10 mouse cellular contexts compared by ENCODE assay signal in genomic region chr13:52702201-52702611, GRCm38 (mm10).
DNase-seq lines count a peak whose midpoint lies in the region; ATAC-seq and TF ChIP-seq lines count a peak whose summit lies in the region.
"Had no signal": no experiment of that assay in that cellular context is flagged by ENCODE, and none has a peak within 500 bp of the region (broad histone marks: within the 10 kb centered on the region; RNA-seq: fewer than 3 reads in every experiment).

No protein-coding gene starts in this region.

- TF ChIP-seq POLR2A in limb, embryonic 14.5 days (IDR thresholded peaks at IDR 0.05; ENCODE audit: borderline replicate concordance, extremely low read depth, insufficient read depth, insufficient read length) = no peak

- H3K27ac ChIP-seq in neural tube, embryonic 15.5 days (replicated peaks) = no peak overlapping the region
- H3K27ac ChIP-seq in limb, embryonic 14.5 days (replicated peaks; ENCODE audit: low read depth, low read length) = no peak overlapping the region
- H3K27ac ChIP-seq: liver, embryonic 13.5 days had no signal

- H3K4me3 ChIP-seq in neural tube, embryonic 15.5 days (replicated peaks) = no peak overlapping the region
- H3K4me3 ChIP-seq in limb, embryonic 14.5 days (replicated peaks; ENCODE audit: low read length) = no peak overlapping the region
- H3K4me3 ChIP-seq: liver, embryonic 13.5 days had no signal

- H3K27me3 ChIP-seq in neural tube, embryonic 15.5 days (replicated peaks) = no peaks in the 10 kb centered on the region
- no peaks in the 10 kb centered on the region for H3K27me3 ChIP-seq in limb, embryonic 14.5 days (ENCODE audit: control insufficient read depth, insufficient read depth, low read length)
- H3K27me3 ChIP-seq: liver, embryonic 13.5 days had no signal

- ATAC-seq in neural tube, embryonic 15.5 days (ENCODE audit: low FRiP score) = no peak
- ATAC-seq in limb, embryonic 14.5 days (ENCODE audit: low FRiP score, low read depth) = no peak

- H3K9me3 ChIP-seq in neural tube, embryonic 15.5 days (replicated peaks) = no peaks in the 10 kb centered on the region
- no peaks in the 10 kb centered on the region; the same call in 1 of the 2 replicates for H3K9me3 ChIP-seq in limb, embryonic 14.5 days (ENCODE audit: control insufficient read depth, low read length)
- H3K9me3 ChIP-seq: liver, embryonic 13.5 days had no signal

- peaks cover 5% of the 10 kb centered on the region; the same call in 1 of the 2 replicates for H3K4me1 ChIP-seq in neural tube, embryonic 15.5 days
- peaks cover 17% of the 10 kb centered on the region for H3K4me1 ChIP-seq in limb, embryonic 14.5 days (ENCODE audit: control insufficient read depth, insufficient read depth, low read length)
- H3K4me1 ChIP-seq: liver, embryonic 13.5 days had no signal

- DNase-seq in gastrocnemius, adult 18-20 months (ENCODE audit: low spot score) = peak; percentile 15
- no peak for DNase-seq in gastrocnemius, postnatal 25 days
- peak; percentile 31 for DNase-seq in neural tube, embryonic 10.5 days (ENCODE audit: extremely low spot score, low spot score)
- peak; percentile 17 for DNase-seq in limb, embryonic 14.5 days (ENCODE audit: low spot score)
- no peak for DNase-seq in frontal cortex, postnatal 10 days (ENCODE audit: low spot score in 2 of 2)
- no peak for DNase-seq in Muller cell, postnatal 12 days (ENCODE audit: inconsistent ontology term)
- DNase-seq in left cerebral cortex, adult 18-20 months (ENCODE audit: low spot score in 2 of 2) = no peak
- DNase-seq: gastrocnemius, postnatal 36 days; liver, embryonic 13.5 days had no signal

- no peaks in the 10 kb centered on the region for H3K36me3 ChIP-seq in neural tube, embryonic 15.5 days
- H3K36me3 ChIP-seq in limb, embryonic 14.5 days (ENCODE audit: control insufficient read depth, insufficient read depth, low read length) = no peaks in the 10 kb centered on the region
- H3K36me3 ChIP-seq: liver, embryonic 13.5 days had no signal

- no peak overlapping the region for H3K4me2 ChIP-seq in neural tube, embryonic 15.5 days
- H3K4me2 ChIP-seq in limb, embryonic 14.5 days (replicated peaks; ENCODE audit: low read depth, low read length, severe bottlenecking) = 0 out of 2 replicates have a peak overlapping the region, but pooled peaks have one; percentile 11
- H3K4me2 ChIP-seq: liver, embryonic 13.5 days had no signal

- H3K9ac ChIP-seq in neural tube, embryonic 15.5 days (replicated peaks) = no peak overlapping the region
- no peak overlapping the region for H3K9ac ChIP-seq in limb, embryonic 14.5 days (ENCODE audit: low read depth, low read length, severe bottlenecking)
- H3K9ac ChIP-seq: liver, embryonic 13.5 days had no signal

- 53% methylated on average over 15 of the region's 15 CpGs for WGBS in neural tube, embryonic 15.5 days
- WGBS in limb, embryonic 14.5 days = 10% methylated on average over 15 of the region's 15 CpGs

Comparison
In these comparisons a context has a peak if more than half of its experiments do, and no peak if none do; other contexts are left out.
1. DNase-seq: peak in gastrocnemius, adult 18-20 months (single experiment), neural tube, embryonic 10.5 days (single experiment) and limb, embryonic 14.5 days (single experiment); none in gastrocnemius, postnatal 25 days (single experiment), frontal cortex, postnatal 10 days (0 of 2), Muller cell, postnatal 12 days (single experiment) and left cerebral cortex, adult 18-20 months (0 of 2).